Mouse (Mus musculus) megakaryocyte-erythroid progenitor cell, adult 5-6 weeks (primary cell): ENCODE results near the gene Ccdc169. TPM values are rescaled to one million over a fixed set of nuclear protein-coding genes. Genes with fewer than 3 reads are reported as not detected.

Experiments used
- ATAC-seq: replicated peaks from 2 replicates; pipeline ENCODE4 v1.8.0; 2016; ENCODE audit warnings: mild to moderate bottlenecking, inconsistent platforms; ENCODE audit not compliant: severe bottlenecking, poor library complexity, low FRiP score, low TSS enrichment
- total RNA-seq, 2 experiments: library from RNA; stranded (forward) in 1 of 2; stranded (reverse) in 1 of 2; fragments of 200-1000, 215-1000 nt in 1 of 2; fragments of >200 nt in 1 of 2; fragmentation: Nextera tagmentation in 1 of 2; gene quantifications; 2 replicates each; pipeline ENCODE4 v1.2.3; 2014 to 2017

The Ccdc169 gene
- total RNA-seq, 2 experiments from 2014 or later: not detected

DNA sequence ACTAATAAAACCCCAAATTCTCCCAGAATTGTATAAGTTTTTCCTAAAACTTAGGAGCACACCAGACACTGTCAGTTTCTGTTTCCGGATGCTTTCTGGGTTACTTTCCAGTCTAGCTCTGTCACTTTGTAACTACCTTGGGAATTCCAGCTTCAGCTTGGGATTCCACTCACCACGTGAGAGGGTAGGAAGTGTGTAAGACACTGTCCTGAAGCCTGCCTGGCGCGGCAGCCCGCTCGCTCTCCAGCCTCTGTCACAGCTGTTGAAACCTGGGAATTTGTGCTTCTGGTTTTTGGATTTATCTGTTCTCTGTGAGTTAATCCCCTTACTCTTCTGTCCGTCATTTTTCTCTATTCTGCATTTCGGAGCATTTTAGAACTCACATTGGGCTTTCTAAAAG is 21.1 kb upstream of the Ccdc169 start:
- ATAC-seq: no peak

DNA sequence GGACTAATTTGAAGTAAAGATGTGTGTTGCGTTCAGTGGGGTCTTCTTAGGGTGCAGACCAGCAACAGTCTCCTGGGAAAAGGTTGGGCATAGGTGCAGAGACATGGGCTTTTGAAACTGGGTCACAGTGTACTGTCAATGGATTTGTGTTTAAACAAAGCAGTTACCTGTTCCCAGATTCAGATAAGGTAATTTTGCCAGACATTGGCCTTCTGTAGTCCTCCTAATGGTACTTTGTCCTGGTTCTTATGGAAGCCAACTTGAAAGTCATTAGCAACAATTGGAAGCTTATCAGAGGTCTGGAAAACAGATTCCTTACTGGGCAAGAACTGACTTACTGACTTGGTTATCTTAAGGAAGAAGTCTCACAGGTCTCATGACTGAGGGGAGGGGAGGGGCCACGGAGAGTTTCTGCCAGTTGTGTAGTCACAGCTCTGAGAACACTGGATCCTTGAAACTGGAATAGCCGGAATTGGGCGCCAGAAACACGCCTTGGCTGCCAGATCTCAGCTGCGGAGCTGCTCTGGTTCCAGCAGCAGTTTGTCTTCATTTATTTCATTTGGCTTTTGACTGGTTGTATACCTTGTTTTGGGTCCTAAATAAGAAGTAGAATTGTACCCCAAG is 17.8 kb upstream of the Ccdc169 start:
- no peak for ATAC-seq

DNA sequence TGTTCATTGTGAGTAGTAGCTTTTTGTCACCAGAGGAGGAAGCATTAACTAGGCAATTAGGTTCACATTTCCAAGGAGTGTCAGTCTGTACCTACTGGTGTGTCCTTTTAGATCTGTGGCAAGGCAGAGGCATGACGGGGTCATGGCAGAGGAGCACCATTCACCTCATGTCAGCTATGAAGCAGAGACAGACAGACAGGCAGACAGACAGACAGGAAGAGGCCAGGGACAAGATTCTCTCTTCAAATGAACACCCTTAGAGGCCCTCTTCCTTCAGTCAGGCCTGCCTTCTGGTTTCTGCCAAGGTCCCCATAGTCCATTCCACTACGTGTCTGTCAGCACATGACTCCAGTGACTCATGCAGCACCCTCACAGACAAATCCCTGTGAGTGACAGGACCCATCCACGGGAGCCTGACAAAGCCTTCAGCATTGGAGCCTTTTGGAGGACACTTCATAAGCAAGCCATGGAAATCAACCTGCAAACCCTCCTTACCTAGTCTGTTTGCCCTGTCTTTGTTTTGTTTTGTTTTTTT is 14.7 kb upstream of the Ccdc169 start:
- no peak for ATAC-seq

DNA sequence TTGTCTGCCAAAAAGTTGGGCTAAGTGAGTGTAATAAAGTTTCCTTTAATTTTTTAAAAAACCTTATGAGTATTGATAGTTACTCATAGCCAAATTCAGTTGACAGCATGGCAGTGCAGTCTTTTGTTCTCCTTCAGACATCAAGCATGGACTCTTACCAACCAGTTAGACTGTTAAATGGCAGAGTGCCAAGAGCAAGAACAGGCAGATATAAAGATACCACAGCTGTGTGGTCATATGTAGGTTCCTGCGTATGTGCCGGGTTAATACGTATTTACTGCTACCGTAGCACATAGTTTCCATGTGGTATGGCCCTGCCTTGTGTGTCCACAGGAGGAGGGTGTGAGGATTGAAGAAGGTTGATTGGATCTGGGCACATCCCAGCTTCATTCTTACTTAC is 14.1 kb upstream of the Ccdc169 start:
- ATAC-seq: peak; percentile 85

DNA sequence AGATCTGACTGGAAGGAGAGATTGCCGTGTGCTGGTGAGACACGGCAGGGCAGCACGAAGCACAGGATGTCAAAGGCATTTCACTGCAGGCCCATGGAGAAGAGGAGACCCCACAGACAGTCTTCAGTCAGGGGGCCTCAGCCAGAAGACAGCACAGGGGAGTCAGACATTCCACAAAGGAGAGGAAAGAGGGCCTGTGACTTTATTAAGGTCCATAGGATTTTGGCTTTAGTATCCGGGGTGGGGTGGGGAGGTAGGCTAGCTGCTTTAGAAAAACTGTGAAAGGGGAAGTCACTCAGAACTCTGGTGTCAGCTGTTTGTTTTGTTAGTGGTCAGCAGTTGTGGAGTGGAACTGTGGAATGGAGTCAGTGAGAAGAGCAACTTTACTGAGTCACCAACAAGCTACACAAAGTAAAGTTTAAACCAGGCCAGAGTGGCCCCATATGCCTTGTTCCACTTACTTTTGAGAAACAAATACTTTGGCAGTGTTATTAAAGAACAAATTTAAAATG is 7.9 kb upstream of the Ccdc169 start:
- ATAC-seq: no peak

DNA sequence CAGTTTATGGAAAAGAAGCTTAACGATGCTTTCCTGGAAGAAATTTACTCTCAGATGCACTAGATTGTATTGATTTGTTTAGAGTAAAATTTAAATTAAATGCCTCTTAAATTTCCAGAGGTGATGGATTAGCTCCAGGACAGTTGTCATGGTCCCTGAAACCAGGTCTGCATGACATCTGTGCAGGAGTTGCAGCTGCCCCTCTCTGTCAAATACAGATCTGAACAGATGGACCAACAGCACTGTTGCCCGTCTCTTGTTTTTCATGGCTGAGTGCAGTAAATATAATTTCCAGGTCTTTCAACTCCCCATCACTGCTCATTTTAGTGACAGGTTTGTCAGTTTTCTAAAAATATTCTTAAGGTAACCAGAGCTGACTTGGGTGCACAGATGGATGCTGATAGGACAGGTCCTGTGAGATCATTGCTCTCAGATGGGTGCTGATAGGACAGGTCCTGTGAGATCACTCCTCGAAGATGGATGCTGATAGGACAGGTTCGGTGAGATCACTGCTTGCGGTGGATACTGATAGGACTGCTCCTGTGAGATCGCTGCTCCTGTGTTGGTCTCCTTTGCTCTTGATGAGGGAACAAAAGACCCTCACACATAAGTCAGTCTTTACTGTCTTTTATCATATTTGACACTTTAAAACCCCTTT is 5.4 kb upstream of the Ccdc169 start:
- no peak for ATAC-seq

DNA sequence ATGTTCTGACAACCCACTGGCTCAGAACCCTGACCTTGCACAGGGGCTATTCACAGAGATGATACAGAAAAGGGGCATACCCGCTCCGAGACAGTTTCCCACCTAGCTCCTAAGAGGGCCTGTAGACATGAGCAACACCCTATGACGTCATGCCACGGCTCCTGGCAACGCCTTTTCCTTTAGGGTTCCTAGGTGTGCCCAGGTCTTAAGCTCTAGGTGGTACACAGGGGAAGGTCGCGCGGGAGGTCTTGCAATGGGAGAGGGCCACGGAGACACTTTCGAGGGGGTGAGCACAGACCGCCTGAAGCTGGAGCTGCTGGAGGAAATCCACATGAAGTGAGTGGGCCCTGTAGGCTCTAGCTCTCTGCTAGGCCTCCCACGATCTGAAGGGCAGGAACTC is 2.7 kb downstream of the Ccdc169 start:
- no peak for ATAC-seq

DNA sequence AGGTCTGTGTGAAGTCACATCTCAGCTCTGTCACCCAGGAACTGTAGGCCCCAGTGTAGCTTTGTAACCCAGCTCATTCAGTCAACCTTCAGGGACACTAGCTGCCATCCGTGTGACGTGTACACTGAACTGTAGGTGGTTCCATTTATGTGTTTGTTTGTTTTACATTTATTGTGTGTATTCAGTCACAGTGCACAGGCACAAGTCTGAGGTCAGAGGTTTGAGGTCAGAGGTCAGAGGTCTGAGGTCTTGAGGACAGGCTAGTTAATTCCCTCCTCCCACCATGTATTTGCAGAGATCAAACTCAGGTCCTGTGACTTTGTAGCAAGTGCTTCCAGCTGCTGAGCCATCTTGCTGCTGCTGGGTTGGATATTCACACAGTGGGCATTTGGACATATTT is 4.3 kb downstream of the Ccdc169 start:
- no peak for ATAC-seq

DNA sequence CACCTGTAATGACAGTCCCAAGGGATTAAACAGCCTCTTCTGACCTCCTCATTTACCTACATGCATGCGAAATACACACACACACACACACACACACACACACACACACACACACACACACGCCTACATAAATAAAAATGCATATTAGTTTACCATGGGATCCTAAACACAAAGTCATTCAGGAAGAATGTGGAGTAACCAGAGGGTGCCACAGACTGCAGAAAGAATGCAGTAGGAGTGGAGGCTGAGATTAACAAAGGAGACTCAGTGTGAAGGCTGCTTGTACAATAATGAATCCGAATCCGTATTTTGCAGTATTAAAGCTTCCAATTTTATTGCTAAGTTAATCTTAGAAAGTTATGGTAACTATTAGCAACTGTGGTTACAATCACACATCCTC is 7.8 kb downstream of the Ccdc169 start:
- ATAC-seq: no peak

DNA sequence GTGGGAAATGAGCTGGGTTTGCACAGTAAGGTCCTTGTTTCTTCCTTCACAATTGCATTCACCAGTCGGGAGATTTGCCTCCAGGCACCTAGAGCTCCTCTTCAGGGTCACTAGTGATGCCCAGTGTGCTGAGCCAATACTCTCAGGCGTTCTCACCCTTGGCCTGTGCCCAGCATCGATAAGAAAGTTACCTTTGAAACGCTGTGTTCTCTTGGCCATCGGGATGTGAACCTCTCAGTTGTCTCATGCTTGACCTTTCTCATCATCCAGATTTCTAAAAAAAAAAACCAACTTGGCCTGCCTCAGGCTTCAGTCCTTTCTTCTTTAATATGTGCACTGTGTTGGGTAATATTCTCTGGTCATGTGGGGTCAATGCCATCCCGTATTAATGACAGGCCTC is 9.3 kb downstream of the Ccdc169 start:
- ATAC-seq: no peak

DNA sequence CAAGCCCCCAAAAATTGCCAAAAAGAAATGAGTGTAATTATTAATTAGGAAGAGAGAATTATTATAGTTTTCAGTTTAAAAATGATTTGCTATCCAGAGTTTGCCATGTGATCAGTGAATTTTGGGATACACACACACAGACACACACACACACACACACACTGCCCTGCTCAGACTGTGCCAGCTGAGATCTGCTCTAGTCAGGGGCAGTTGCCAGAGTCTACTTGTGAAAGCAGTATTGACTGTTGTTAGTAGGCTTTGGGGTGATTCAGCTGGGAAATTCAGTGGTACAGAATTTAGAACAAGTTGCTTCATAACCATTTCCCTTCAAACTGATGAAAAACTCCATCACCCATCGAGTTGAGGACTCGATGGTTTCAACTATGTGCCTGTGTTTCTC is 10.0 kb downstream of the Ccdc169 start:
- ATAC-seq: no peak

DNA sequence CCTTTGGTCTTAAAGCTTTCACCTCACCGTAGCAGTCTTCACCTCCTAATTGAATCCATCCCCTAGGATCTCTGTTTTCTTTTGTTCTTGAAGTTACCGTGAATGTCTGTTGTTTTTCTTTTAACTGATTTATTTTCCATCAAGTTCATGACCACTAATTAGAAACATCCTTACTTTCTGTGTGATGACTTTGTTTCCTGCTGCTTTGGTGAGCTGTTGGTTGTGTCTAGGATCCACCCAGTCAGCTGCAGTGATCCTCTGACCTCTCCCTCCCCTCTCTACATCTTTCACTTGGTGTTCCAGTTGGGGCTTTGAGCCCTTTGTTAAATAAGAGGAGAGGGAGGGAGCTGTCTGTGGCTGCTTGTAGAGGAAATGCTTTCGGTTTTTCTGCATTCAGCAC is 11.0 kb downstream of the Ccdc169 start:
- no peak for ATAC-seq

DNA sequence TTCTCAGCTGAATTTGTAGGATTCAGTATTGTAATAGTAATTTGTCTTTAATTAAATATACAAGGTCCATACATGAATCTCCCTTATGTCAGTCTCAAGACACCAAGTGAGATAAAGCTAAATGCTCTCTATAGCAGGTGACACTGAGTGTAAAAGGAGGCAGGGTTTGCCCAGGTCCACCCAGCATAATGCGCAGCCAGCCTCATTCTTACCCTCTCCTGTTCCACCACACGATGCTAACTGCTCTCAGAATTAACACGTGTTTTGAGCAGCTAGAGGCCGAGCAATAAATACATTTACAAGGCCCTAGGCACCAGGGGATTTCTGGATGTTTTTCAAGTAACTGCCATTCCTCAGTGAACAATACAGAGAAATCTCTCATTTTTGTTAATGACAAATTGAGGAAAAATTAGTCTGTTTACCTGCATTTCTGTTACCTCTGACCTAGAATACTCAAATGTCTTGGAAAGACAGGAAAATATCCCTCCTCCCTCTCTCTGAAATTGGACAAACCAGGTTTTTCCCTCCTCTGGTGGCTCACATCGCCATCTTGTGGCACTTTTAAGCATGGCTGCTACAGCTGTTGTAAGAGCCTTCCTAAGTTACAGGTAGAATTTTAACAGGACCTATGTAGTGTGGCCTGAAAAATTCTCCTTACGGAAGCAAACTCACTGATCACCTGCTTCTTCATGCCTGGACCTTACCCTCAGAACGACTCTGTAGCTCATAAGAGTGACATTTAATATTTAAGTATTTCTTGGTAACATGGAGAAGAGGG is 14.7 kb downstream of the Ccdc169 start:
- ATAC-seq: no peak; the same call in 1 of the 2 replicates

DNA sequence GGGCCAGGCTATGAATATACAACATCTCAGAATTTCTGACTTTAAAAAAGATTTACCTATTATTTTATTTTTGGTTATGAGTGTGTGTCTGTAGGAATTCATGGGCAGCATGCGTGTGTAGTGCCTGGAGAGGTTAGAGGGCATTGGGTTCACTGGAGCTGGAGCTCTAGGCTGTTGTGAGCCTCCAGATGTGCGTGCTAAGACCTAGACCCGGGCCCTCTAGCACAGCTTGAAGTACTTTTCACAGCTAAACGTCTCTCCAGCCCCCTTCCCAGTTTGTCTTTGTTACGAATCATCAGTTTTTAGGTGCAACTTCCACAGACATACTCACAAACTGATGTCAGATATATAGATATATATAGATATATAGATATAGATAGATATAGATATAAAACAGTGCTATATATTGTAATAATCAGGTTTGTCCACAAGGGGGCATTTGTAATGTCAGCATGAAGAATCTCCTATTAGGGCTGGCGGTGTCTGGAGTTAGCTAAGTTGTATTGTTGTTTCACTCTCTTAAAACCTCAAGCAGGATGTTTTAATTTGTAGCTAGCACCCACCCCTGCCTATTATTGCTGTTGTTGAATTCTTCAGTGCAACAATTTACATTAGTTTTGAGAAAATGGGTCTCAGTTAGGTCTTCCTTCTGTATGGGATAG is 15.7 kb downstream of the Ccdc169 start:
- no peak; the same call in 1 of the 2 replicates for ATAC-seq

DNA sequence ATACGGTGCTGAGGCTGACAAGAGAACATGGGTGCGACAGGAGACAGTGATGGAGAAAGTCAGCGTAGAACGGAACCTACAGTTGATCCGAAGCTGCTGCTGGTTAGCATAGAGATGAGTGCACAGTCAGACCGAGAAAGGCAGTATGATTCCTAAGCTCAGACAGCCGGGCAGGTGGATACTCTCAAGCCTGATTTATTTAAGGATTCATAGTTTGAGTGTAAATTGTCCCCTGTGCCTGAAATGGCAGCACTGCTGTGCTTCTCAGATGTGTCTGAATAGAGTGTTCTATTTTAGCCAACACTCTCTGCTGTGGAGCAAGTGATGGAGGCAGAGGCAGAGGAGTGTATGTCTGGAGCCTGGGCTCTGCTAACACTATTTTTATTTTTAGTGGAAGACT is 17.0 kb downstream of the Ccdc169 start:
- no peak for ATAC-seq

DNA sequence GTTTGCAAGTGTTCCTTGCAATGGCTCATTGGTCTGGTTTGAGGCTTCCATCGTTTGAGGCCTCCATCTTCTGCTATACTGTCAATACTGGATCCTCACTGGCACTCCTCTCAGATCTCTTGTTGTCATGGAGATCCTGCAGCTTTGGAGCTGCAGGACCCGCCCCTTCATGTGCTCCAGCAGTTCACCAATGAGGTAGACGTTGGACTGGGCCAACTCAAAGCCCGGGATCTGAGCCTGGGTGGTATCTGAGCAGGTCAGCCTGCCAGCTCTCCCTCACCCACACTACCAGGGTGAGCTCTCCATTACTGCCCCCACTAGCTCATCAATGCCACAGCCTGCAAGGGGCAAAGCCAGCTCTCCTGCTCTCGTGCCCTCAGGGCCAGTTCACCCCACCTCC is 20.3 kb downstream of the Ccdc169 start:
- ATAC-seq: no peak

DNA sequence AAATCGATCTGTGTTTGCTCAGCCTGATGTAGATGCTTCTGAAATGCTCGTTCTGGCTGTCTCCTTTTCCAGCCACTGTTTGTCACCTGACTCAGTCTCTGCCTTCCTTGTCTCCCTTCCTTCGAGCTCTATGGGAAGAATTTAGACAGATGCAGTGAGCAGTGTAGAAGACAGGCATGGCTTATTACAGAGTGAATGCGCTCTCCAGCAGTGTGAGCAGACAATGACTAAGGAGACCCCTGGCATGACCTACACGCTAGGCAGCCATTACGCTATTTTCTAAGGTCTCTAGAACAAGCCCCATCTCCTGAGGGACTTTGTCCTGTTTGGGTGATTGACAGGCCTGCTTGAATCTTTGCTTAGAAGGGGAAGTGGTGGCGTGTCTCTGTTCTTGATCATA is 24.0 kb downstream of the Ccdc169 start:
- no peak for ATAC-seq

DNA sequence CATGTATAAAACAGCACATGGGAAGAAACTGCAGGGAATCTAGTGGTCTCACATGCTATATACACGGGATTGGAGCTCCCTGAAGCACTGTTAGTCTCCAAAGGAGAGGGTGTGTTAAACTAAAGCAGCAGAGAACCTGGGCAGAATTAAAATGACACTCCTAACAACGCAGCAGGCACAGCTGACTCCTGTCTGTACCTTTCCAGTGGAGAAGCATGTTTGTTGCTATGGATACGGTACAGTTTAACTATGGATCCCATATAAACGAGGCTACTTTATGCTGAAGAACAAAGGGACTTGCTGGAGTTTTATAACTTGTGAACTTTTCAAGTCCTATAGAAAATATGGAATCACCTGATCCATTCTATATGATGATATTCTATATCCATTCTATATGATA is 26.4 kb downstream of the Ccdc169 start:
- no peak for ATAC-seq

DNA sequence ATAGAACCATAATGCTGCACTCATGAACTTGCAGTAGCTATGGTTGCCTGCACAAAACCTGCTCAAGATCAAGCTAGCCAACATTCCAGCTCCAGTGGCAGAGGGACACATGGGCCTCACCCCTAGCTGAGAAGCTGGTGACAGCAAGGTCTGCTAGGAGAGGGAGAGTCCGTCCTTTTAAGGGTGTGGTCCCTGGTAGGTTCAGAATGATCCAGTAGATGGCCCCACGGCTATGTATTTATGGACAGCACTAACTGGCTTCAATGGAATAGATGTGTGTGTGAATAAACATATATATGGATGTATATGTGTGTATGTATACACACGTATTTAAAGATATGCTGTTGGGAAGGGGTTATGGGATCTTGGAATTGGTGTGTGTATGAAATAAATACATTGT is 35.3 kb downstream of the Ccdc169 start:
- ATAC-seq: no peak

DNA sequence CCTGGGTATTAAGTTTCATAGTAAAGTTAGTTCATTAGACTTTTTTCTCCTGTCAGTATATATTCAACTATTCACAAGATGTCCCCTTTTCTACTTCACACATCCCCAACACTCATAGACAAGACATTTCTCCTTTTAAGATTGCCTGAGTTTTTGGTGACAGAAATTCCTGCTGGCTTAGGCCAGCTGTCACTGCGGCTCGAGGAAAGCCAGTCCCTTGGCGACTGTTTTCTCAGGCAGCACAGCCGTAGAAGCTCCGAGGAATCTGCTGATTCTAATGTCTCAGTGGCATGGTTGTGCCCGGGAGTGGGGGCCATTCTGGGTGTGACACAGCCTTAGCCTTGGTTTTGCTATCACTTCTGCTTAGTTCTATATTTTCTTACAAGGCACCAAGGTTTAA is 40.1 kb downstream of the Ccdc169 start:
- ATAC-seq: no peak
